Mouse (Mus musculus) neural tube, postnatal 0 days (tissue): ENCODE data around the gene Gm10139. TPM values are rescaled to one million over a fixed set of nuclear protein-coding genes. Genes with fewer than 3 reads are reported as not detected.

Experiments used
- polyA plus RNA-seq: library from polyadenylated mRNA; unstranded; fragments of >200 nt; fragmentation: Nextera tagmentation; extraction: Ambion mirVana; gene quantifications from 2 replicates; pipeline ENCODE4 v1.2.1, GENCODE M21; 2015

Gene Gm10139
- polyA plus RNA-seq: not detected in 2 replicates

DNA sequence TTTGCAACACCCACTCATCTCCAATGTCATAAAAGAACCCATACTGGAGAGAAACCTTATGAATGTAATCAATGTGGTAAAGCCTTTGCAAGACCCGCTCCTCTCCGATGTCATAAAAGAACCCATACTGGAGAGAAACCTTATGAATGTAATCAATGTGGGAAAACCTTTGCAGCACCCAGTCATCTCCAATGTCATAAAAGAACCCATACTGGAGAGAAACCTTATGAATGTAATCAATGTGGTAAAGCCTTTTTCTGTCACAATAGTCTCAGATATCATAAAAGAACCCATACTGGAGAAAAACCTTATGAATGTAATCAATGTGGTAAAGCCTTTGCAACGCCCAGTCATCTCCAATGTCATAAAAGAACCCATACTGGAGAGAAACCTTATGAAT is at the start of gene Gm10139:
Gene Gm10139, plus strand, starts transcription at position 301 of the 400 bp plus-strand sequence.

Other genes with a start within 250 kb of the Gm10139 start
- 8.4 and 9.9 TPM in 2 replicates for gene Zfp369, start 233.9 kb upstream of the Gm10139 start, polyA plus RNA-seq